Mouse (Mus musculus) layer of hippocampus, adult 18-20 months (tissue): ENCODE data around the gene Cd3eap. TPM values are rescaled to one million over a fixed set of nuclear protein-coding genes. Genes with fewer than 3 reads are reported as not detected.

Source experiments
- DNase-seq, 2 experiments: peaks; one replicate each; pipeline ENCODE4 v3.0.0; 2022; ENCODE audit warnings: low spot score in 2 of 2
- total RNA-seq, 2 experiments: library from RNA; stranded (reverse); gene quantifications; 2 replicates each; pipeline ENCODE4 v1.2.3; 2021

The Cd3eap gene
- total RNA-seq, 2 experiments from 2014 or later, result 19.9 to 21.0 TPM

DNA sequence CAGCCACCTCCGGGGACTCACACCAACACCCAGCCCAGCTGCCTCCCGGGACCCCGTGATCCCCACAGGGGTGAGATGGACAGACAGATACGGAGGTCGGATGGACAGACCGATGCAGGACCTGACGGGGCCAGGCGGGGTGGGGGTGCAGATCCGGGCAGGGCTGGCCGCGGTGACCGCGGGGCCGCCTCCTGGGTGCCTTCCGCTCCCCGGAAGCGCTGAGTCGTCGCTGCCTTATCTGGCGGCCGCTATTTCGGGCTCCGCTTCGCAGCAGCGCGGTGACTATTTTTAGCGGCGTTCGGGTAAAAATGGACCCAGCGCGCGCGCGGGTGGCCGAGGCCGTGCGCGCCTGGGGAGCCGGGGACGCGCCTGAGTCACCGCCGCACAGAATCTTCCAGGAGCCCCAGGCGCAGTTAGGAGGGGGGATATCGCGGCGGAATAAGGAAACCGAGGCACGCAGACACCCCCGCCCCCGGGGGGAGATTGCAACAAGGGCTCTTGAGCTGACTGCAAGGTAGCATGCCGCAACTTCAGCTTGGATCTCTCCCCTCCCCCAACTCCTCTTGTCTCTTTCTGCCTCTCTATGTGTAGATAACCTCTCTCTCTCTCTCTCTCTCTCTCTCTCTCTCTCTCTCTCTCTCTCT is 26.5 kb downstream of the Cd3eap start:
- DNase-seq, result peak; percentile 79 to 85

DNA sequence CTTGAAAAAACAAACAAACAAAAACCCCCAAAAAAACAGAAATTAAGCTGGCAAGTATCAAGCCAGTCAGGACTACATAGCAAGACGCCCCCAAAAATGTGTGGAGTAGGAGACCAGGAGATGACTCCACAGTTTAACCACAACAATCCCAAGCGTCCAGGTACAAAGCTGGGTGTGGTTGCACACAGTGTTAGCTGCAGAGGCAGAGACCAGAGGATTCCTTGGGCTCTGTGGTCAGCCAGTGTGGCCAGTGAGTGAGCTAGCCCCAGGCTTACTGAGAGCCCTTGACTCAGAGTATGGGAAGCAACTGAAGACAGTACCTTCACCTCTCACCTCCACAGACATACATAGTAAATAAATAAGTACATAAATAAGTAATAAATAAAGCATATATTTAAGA is 27.4 kb downstream of the Cd3eap start:
- no peak for DNase-seq

DNA sequence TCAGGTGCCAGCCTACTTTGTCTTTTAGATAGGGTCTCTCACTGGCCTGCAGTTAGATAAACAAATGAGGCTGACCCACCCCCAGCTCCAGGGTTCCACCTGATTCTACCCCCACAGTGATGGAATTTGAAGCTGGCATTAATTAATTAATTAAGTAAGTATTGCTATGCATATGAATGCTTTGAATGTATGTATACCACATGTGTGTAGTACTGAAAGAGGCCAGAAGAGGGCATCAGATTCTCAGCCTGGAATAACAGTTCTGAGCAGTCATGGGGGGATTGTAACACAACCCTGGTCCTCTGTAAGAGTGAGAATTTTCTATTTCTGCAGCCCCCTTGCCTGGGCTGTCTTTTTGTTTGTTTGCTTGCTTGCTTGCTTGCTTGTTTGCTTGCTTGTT is 30.9 kb downstream of the Cd3eap start:
- DNase-seq, result no peak

DNA sequence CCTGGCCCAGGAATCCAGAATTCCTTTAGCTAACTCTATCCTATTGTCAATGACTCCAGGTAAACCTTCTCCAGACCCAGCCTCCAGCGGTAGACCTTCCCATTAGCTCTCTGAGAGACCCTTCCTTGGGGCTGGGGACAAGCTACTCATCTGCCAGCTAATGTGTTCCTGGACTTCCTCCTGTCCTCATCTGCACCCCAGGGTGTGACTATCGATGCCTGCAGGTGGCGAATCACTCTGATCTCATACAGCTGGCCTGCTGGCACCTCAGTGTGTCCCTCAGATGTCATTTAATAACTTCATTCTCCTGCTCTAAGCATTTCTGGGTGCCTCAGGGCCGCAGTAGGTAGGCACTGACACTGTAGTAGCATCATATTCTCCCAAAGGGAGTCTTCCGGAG is 31.5 kb downstream of the Cd3eap start:
- no peak for DNase-seq

DNA sequence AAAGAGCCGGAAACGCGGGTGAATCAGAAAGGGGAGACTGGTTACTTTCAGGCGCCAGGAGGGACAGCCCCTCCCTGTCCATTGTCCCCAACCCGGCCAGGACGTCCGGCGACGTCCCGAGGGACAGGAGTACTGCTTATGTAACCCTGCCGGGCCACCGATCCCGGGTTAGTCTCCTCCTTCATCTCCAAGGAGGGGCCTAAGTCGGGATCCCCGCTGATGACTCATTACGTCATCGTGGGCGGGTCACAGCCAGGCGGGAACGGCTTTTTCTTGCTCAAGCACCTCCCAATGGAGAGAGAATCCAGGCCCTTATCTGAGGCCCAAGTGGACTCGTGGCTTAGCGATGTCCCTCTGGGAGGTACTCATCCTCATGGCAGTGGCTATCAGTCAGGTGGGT is 32.2 kb downstream of the Cd3eap start:
- peak; percentile 83 to 89 for DNase-seq

DNA sequence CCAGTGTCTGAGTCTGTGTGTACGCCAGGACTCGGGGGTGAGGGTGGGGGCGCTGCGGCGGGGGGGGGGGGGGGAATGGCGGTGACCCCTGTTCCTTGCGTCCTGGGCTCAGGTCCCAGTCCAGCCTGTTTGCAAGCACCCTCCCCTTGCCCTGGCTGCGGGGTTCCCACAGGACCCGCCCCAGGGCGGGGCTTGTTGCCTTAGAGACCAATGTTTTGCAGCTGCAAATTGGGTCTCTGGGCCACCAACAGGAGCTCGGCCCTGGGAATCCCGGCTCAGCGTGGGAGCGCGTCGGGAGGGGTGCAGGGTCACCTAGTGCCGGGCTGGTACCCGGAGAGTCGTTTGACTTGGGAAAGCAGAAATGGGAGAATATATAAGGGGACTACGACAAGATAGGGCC is 32.9 kb downstream of the Cd3eap start:
- peak in 1 of 2 experiments; percentile 73 for DNase-seq

DNA sequence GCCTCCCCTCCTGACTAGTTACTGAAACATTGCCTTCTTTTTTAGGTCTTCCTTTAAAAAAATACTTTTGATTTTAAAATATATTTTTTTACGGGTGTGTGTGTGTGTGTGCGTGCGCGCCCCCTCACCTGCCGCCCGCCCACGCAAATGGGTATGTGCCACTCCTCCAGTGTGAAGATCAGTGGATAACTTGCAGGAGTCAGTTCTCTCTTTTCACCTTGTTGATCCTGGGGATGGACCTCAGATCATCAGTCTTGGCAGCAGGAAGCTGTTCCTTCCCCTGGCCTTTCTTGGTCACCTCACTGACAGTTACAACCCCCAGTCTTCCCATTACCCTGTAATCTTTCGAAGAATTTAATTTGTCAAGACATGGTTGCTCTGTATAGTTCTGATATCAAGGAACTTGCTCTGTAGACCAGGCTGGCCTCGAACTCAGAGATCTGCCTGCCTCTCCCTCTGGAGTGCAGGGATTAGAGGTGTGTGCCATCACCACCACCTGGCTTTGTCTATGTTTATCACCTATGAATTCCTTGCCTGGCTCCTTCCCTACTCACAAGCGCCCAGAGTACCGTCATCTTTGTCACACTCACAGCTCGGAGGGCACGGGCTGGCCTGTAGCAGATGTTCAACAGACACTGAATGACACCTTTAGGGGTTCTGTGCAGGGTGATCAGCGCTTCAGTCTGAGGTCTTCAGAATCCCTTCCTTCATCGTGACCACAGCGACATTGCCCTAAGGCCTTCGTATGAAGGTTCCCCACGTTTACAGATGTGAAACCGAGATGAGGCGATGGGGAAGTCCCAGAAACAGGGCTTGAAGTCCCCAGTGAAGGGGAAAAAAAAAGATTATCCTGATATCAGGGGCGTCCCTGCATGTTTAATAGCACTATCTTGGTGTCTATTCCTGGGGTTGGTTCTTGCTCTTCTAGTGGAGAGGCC is 33.8 kb downstream of the Cd3eap start:
- no peak for DNase-seq

DNA sequence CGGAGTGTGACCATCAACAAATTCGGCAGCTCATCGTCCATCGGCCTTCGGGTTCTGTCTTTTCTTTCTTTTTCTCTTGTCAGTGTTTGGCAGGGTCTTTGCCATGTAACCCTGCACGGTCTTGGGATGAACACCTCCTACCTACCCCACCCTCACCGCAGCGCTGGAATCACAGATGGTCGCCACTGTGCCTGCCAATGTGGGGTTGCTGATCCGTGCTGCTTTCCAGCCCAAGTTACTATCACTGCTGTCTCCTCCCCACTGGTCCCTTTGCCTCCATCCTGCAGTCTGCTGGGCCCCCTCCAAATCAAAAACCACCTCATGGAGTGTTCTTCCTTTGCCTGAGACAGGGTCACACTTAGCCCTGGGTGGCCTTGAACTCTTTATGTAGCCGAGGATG is 35.1 kb downstream of the Cd3eap start:
- DNase-seq, result no peak

DNA sequence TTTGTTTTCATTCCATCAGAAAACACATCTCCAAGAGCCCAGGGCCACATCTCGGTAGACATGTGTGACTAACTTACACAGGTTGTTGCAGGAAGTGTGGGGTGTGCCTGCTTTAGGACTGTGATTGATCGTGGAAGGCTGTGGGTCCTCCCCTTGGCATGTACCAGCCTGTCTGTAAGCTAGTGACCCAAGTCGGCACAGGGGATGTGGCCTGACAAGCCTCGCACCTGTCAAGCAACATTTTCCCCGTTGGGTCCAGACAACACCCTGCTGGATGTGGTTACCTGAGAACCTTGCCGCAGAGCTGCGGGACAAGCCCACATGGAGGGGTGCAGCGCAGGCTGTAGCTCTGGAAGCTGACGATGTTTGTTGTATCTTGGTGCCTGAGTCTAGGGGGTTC is 36.8 kb downstream of the Cd3eap start:
- DNase-seq, result no peak

DNA sequence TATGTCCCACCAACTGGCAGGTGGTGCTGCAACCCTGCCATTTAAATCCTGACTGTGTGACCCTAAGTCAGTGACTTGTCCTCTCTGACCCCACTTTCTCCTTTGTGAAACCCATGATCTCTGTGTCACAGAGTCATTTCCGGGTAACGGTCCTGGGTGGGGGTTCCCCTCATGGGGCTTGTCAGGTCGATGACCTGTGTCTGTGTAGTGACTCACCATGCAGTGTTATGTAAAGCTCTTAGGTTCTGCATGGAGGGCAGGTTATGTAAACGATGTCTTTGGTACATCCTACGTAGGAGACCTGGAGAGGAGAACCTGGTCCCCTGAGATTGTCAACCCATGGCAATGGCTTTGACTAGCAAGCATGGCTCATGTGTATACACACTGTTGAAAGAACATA is 37.8 kb downstream of the Cd3eap start:
- DNase-seq, result no peak

DNA sequence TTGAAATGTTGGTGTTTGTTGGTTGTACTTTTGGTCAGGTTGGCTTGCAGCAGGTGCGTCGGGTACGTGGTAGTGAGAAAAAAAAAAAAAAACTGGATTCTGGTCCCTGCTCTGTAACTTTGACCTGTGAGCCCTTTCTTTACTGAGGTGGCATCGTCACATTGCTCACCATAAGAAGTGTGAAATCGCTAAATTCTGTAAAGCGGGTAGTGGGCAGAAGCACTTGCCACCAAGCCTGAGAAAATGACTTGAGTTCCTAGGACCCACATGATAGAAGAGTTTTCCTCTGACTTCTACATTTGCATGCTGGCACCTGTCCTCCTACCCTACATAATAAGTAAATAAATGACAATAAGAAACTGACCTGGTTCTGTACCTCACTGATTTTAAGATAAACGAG is 38.6 kb downstream of the Cd3eap start:
- DNase-seq, result no peak

DNA sequence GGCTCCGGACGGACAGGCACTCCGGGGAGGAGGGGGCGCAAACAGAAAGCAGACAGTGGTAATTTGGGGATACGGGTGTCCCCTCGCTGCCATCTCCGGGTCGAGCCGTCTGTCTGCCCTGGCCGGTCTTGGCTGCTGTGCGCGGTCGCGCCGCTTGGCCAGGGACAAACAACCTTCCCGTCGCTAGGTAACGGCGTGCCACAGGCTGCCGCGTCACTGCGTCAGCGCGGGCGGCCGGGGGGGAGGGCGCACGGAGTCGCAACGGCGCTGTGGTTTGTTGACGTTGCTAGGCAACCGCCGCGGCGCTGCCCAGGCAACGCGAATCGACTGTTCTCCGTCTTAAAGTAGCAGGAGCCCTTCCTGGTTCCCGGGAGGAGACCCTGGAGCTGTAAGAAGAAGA is 39.4 kb downstream of the Cd3eap start:
- DNase-seq, result peak; percentile 94 to 96

DNA sequence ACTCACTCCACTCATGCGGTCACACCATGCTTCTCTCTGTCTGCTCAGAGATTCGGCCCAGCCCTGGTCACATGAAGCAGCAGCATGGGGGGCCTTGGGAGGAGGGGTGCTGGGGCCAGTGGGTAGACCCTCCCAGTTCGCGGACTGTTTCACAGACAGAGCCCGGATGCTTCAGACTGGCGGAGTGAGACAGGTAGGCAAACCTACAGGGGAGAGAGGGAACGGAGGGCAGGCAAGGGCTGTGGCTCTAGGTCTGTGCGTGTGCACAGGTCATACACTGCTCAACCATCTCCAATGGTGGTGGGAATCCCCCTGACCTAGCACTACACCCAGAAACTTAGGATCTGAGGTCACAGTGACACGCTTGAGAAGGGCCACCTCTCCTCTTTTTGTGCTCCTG is 39.8 kb downstream of the Cd3eap start:
- no peak for DNase-seq

DNA sequence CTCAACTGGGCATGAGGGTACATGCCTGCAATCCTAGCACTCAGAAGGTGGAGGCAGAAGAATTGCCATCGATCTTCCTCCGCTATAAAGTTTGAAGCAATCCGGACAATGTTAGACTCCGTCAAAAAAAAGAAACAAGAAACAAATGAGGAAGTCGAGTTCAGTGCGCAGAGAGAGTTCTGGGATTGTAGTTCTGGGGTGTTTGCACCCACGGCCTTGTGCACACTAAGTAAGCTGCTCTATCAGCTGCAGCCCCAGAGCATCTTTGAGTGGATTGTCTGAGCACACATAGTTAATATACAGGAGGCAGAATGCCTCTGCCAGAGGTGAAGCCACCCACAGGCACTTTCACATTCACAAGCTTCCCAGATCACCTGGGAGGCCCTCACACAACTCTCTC is 40.6 kb downstream of the Cd3eap start:
- no peak for DNase-seq

DNA sequence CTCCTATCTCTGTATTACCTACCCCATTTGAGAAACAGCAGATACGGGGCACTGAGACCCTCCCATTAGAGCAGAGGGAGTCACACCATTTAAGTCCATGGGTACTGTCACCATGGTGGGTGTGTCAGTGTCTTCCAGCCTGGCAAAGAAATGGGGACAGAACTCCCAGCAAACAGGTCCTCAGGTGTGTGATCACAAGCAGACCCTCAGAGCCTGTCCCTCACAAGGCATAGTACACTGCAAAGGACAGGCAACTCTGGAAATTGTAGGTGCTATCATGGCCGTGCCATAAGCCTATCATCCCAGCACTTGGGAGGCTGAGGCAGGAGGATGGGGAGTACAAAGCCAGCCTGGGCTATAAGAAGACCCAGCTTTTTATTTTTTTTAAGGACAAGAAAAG is 41.1 kb downstream of the Cd3eap start:
- no peak for DNase-seq

DNA sequence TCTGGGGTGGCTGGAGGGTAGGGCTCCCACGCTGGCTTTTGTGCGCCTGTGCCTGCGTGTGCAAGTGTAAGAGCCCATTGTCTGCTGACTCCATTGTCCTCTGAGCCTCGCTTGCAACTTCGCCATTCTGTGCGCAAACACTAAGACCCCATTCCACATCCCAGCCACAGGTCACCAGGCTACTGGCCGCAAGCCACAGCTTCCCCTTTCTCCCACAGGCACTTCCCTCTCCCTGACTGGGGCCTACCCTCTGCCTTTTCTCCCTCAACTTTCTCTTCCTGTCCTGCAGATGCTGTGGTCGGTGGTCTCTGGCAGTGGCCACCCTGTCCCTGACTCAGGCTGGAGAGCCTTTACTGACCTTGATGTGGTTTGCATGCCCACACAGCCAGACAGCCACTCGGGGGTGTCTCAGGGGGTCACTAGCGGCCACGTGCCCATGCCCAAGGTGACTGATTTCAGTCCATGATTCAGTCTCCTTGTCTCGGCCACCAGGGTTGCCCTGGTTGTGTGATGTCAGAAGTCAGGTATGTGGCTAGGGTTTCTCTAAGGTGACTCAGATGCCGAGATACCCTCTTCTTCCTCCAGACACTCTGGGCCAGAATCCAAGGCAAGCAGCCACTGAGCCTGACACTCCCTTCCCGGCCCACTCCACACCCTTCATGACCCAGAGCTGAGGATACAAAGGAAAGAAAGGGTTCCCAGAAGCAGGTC is 42.7 kb downstream of the Cd3eap start:
- no peak for DNase-seq

DNA sequence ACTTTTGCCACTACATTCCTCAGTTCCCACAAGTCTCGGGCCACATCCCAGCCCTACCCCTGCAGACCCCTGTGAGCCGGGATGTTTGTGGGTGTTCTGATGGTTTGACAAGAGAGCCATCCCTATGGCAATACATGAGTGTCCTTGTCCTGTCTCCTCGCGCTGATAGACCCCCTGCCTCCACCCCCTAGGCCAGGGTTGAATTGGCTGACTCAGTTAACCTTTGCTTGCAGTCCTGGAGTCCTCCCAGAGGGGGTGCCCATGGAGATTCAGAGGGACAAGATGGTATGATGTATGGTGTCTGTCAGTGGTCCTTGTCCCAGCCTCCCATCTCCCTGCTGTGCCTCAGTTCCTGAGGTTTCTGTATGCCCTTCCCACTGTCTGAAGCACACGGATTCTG is 45.2 kb downstream of the Cd3eap start:
- no peak for DNase-seq

DNA sequence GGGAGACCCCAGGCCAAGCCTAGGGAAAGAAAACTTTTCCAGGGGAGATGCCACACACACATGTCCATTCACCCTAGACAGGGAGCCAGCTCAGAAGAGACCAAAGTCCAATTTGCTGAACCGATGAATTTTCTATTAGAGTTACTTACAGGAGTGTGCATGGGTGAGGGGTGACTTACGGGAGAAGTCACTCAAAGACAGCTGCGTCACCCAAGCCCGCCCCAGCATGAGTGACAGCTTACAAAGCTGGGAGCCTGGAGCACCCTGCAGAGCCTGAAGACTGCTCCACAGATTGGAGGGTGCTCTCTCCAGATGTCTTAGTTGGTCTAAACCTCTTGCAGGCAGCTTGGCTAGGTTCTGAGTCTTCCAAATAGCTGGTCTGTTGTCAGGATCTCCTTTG is 47.3 kb downstream of the Cd3eap start:
- no peak for DNase-seq

DNA sequence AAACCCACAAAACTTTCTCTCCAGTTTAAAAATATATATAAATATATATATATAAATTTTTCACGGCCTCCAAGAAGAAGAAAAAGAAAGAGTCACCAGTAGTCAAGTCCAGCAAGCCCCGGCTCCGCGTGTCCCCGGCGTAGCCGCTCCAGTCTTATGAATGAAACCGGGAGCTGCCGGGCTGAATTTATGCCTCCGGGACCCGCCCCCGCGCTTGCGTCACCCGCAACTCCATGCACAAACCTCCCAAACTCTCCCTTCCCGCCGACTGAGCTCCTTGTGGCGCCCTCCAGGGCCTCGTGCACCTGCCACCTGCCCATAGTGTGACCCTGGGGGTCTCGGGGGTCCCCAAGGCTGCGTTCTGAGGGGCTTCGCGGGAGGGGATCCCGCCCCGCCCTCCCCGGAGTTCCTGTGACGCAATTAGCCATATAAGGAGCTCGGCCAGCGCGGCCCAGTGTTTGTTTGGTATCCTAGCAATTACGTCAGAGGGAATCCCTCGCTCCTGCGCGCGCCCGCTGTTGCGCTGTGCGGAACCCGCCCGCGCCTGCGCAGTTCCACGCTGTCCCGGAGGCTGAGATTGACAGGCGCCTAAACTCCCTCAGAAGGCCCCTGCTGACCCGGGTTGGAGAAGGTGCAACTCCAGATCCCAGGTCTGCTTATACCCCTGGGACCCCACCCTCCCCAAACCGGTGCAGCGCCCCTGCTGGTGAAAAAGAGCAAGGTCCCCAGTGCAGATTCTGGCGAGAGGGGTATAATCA is 49.2 kb downstream of the Cd3eap start, which contains the start of gene Fosb:
TSS of gene Fosb (minus strand) at position 168 of the 758 bp plus-strand sequence.
- peak; percentile 93 to 98 for DNase-seq

DNA sequence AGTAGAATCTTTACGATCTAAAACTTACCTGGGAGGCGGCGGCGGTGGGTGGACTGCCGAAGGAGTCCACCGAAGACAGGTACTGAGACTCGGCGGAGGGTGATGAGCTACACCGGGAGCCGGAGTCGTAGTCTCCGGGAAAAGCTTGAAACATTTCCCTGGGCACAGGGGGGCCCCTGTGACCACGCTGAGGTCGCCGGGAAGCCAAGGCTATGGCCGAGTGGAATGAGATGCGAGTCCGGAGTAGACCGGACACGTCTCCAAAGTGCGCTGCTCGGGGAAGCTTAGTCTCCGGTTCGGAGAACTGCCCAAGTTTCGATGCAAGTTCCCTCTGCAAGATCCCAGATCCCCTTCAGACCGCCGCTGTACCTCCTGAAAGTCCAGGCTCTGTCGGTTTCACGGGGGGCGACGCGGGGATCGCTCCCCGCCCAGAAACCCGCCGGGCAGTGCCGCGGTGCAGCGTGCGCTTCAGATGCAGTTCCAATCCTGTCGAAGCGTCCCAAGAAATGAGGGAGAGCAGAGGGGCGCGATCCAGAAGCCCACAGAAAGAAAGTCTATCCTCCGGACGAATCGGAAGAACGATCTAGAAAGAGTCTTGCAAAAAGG is 49.9 kb downstream of the Cd3eap start:
- DNase-seq, result no peak
